Mouse (Mus musculus) lung, postnatal 0 days (tissue): ENCODE measurements around the gene Sgip1.

Experiments used
- CTCF ChIP-seq: IDR thresholded peaks from 2 replicates; pipeline ENCODE4 v1.5.1; 2016; ENCODE audit warnings: antibody characterized with exemption, mild to moderate bottlenecking
- EP300 ChIP-seq: IDR thresholded peaks from 2 replicates; pipeline ENCODE4 v1.6.1; 2016; ENCODE audit warnings: antibody characterized with exemption, mild to moderate bottlenecking, control low read depth

- TF ChIP-seq EP300 (no peak), CTCF (no peak)
Measured at GRCm38 (mm10) chr4:102792100-102792790, 51.1 kb downstream of the Sgip1 start.
